15 mouse cellular contexts compared by ENCODE assay signal in genomic region chr10:83343828-83344685, GRCm38 (mm10). TPM values are rescaled to one million over a fixed set of nuclear protein-coding genes. Genes with fewer than 3 reads are reported as not detected.
A peak's percentile ranks its signal among the peaks of the same experiment; 100 is the strongest.
DNase-seq lines count a peak whose midpoint lies in the region; ATAC-seq lines count a peak whose summit lies in the region.
"Had no signal": no experiment of that assay in that cellular context is flagged by ENCODE, and none has a peak within 500 bp of the region (broad histone marks: within the 10 kb centered on the region; RNA-seq: fewer than 3 reads in every experiment).

No protein-coding gene starts in this region.

- peak; percentile 92 for DNase-seq in heart, adult 11 months
- DNase-seq in heart, postnatal 4 days, result no peak
- DNase-seq in 3T3-L1 (ENCODE audit: low read depth, low spot score) (peak; percentile 75), NIH3T3 (ENCODE audit: low read depth) (peak; percentile 53), adipocyte (ENCODE audit: low spot score) (no peak)
- no peak for DNase-seq in left cerebral cortex, postnatal 14 days (ENCODE audit: low spot score in 2 of 2)
- DNase-seq: forebrain, postnatal 0 days; gastrocnemius, adult 2 months; kidney, adult 9 months; thymus, postnatal 25 days had no signal

- peak; percentile 46 for ATAC-seq in megakaryocyte progenitor cell, adult 5-6 weeks (replicated peaks; ENCODE audit: poor library complexity)
- ATAC-seq: forebrain, postnatal 0 days; inflammation-experienced regulatory T-cells, adult 6 months; liver, embryonic 12.5 days; midbrain, embryonic 16.5 days had no signal

- intact Hi-C loops in left cerebral cortex, postnatal 14 days (cut with DNase I), result no loop called here

RNA-seq across cellular contexts. Expression of gene Slc41a2, which starts 6.4 kb away (rescaled TPM):
- 1 to 10 TPM; 1.7 to 2.3 TPM for total RNA-seq in heart, postnatal 4 days (2021)
- 0.05 and 0.15 TPM in 2 replicates for total RNA-seq in megakaryocyte progenitor cell, adult 5-6 weeks (2015)
- total RNA-seq in megakaryocyte progenitor cell, adult 5-6 weeks (2017), result 0.27 and 1.2 TPM in 2 replicates
- 10 to 100 TPM; 30.8 to 35.6 TPM for total RNA-seq in left cerebral cortex, postnatal 14 days (2021)
- total RNA-seq: MEL had no signal

RNA-seq across cellular contexts. Expression of gene D10Wsu102e, which starts 16.0 kb away (rescaled TPM):
- 1 to 10 TPM; 1.1 TPM for total RNA-seq in heart, postnatal 4 days (2021)
- 0.88 and 1.2 TPM in 2 replicates for total RNA-seq in megakaryocyte progenitor cell, adult 5-6 weeks (2015)
- 0.87 and 1.0 TPM in 2 replicates for total RNA-seq in megakaryocyte progenitor cell, adult 5-6 weeks (2017)
- 1 to 10 TPM; 2.5 to 2.9 TPM for total RNA-seq in left cerebral cortex, postnatal 14 days (2021)

Comparison
In these comparisons a context has a peak if more than half of its experiments do, and no peak if none do; other contexts are left out.
1. DNase-seq: peak in heart, adult 11 months (single experiment), 3T3-L1 (single experiment) and NIH3T3 (single experiment); none in heart, postnatal 4 days (single experiment), left cerebral cortex, postnatal 14 days (0 of 2) and adipocyte (single experiment).
2. RNA of gene Slc41a2, which starts 6.4 kb away (total RNA-seq): 30.8 to 35.6 TPM in left cerebral cortex, postnatal 14 days; 1.7 to 2.3 TPM in heart, postnatal 4 days and 0.05 to 1.2 TPM in megakaryocyte progenitor cell, adult 5-6 weeks; every median in the first group is over 4 times any median in the second.